ENCODE assay signal across 32 mouse cellular contexts in the genomic region with DNA sequence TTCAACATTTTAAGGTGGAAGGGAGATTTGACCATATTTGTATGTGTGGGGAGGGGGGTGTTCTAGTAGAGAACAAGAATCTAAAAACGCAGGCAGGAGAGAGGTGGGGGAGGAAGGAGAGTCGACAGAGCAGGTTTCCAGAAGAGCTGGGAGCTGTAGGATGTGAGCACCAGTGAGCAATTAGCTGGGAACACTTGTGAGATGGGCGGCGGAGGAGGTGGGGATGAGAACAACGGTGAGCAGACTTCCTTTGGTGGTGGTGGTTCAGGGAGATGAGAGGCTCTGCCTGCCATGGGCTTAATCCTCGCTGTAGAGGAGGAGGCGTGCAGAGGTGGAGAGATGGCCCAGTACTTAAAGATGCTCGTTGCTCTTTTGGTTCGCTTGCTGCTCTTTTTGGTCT. TPM values are rescaled to one million over a fixed set of nuclear protein-coding genes. Genes with fewer than 3 reads are reported as not detected.
DNase-seq lines count a peak whose midpoint lies in the region; ATAC-seq lines count a peak whose summit lies in the region.
"Had no signal": no experiment of that assay in that cellular context is flagged by ENCODE, and none has a peak within 500 bp of the region (broad histone marks: within the 10 kb centered on the region; RNA-seq: fewer than 3 reads in every experiment).

No protein-coding gene starts in this region.

- H3K4me3 ChIP-seq in kidney, embryonic 15.5 days (replicated peaks) = no peak overlapping the region
- no peak overlapping the region for H3K4me3 ChIP-seq in hindbrain, embryonic 16.5 days (ENCODE audit: low read length)
- H3K4me3 ChIP-seq: embryonic facial prominence, embryonic 13.5 days; forebrain, embryonic 13.5 days; heart, embryonic 12.5 days; hindbrain, embryonic 10.5 days; layer of hippocampus, adult 2 months; limb, embryonic 10.5 days; liver, embryonic 15.5 days; midbrain, embryonic 15.5 days; myocyte; neural tube, embryonic 13.5 days had no signal

- H3K4me1 ChIP-seq in kidney, embryonic 15.5 days = no peaks in the 10 kb centered on the region
- peaks cover 3% of the 10 kb centered on the region for H3K4me1 ChIP-seq in hindbrain, embryonic 16.5 days (ENCODE audit: control insufficient read depth, insufficient read depth, low read depth, low read length)
- H3K4me1 ChIP-seq: embryonic facial prominence, embryonic 13.5 days; heart, embryonic 12.5 days; limb, embryonic 10.5 days; liver, embryonic 15.5 days; midbrain, embryonic 15.5 days had no signal

- H3K36me3 ChIP-seq in kidney, embryonic 15.5 days = no peaks in the 10 kb centered on the region
- H3K36me3 ChIP-seq in hindbrain, embryonic 16.5 days (ENCODE audit: control insufficient read depth, insufficient read depth, low read length) = no peaks in the 10 kb centered on the region
- H3K36me3 ChIP-seq: embryonic facial prominence, embryonic 13.5 days; heart, embryonic 12.5 days; hindbrain, embryonic 10.5 days; limb, embryonic 10.5 days; liver, embryonic 15.5 days; midbrain, embryonic 15.5 days; neural tube, embryonic 13.5 days had no signal

- peaks cover 64% of the 10 kb centered on the region for H3K27me3 ChIP-seq in kidney, embryonic 15.5 days
- no peaks in the 10 kb centered on the region for H3K27me3 ChIP-seq in hindbrain, embryonic 16.5 days (replicated peaks; ENCODE audit: control insufficient read depth, insufficient read depth, low read length)

- ATAC-seq in frontal cortex, adult (ENCODE audit: low TSS enrichment) = peak; percentile 87
- ATAC-seq in kidney, embryonic 15.5 days (replicated peaks; ENCODE audit: low FRiP score) = no peak
- no peak for ATAC-seq in hindbrain, embryonic 16.5 days
- ATAC-seq in inflammation-experienced regulatory T-cells, adult 6 months = no peak
- ATAC-seq: activated CD4-positive, CD25-positive, alpha-beta regulatory T cell, adult 4 months; forebrain, embryonic 13.5 days; lung, postnatal 0 days; midbrain, embryonic 15.5 days had no signal

- DNase-seq in frontal cortex, postnatal 10 days (ENCODE audit: low spot score in 2 of 2) = no peak
- DNase-seq in brain, adult 2 months (ENCODE audit: low read depth, low spot score) = peak; percentile 82
- peak; percentile 20 to 72 for DNase-seq in left cerebral cortex, adult 9 months (ENCODE audit: low spot score in 2 of 2)
- peak; percentile 25 for DNase-seq in right cerebral cortex, postnatal 14 days
- DNase-seq: adrenal gland, adult 8-10 months; cerebellum, adult 2 months; cerebellum, postnatal 25 days; gastrocnemius, postnatal 25 days; heart, adult 18-20 months; heart, postnatal 10 days; kidney, adult 18-20 months; kidney, postnatal 10 days; liver; thymus, adult 2 months; thymus, postnatal 4 days had no signal

- 27% methylated on average over 9 of the region's 9 CpGs for WGBS in kidney, embryonic 15.5 days
- 65% methylated on average over 9 of the region's 9 CpGs for WGBS in hindbrain, embryonic 16.5 days

- no peak overlapping the region for H3K4me2 ChIP-seq in kidney, embryonic 15.5 days
- H3K4me2 ChIP-seq in hindbrain, embryonic 16.5 days (ENCODE audit: low read length) = no peak overlapping the region
- H3K4me2 ChIP-seq: embryonic facial prominence, embryonic 13.5 days; forebrain, embryonic 13.5 days; heart, embryonic 12.5 days; liver, embryonic 15.5 days; midbrain, embryonic 15.5 days; neural tube, embryonic 13.5 days had no signal

- no peak overlapping the region for H3K27ac ChIP-seq in kidney, embryonic 15.5 days
- no peak overlapping the region for H3K27ac ChIP-seq in hindbrain, embryonic 16.5 days (ENCODE audit: low read depth, low read length)
- H3K27ac ChIP-seq: embryonic facial prominence, embryonic 13.5 days; forebrain, embryonic 13.5 days; hindbrain, embryonic 10.5 days; layer of hippocampus, adult 2 months; limb, embryonic 10.5 days; liver, embryonic 15.5 days; macrophage; midbrain, embryonic 15.5 days; neural tube, embryonic 13.5 days had no signal

- no peaks in the 10 kb centered on the region for H3K9me3 ChIP-seq in kidney, embryonic 15.5 days (replicated peaks)
- no peaks in the 10 kb centered on the region for H3K9me3 ChIP-seq in hindbrain, embryonic 16.5 days (ENCODE audit: control insufficient read depth, low read length)
- H3K9me3 ChIP-seq: embryonic facial prominence, embryonic 13.5 days; forebrain, embryonic 13.5 days; heart, embryonic 12.5 days; hindbrain, embryonic 10.5 days; limb, embryonic 10.5 days; liver, embryonic 15.5 days; midbrain, embryonic 15.5 days; neural tube, embryonic 13.5 days had no signal

- no peak overlapping the region for H3K9ac ChIP-seq in kidney, embryonic 15.5 days
- no peak overlapping the region for H3K9ac ChIP-seq in hindbrain, embryonic 16.5 days (ENCODE audit: low read depth, low read length)
- H3K9ac ChIP-seq: embryonic facial prominence, embryonic 13.5 days; forebrain, embryonic 13.5 days; heart, embryonic 12.5 days; liver, embryonic 15.5 days; midbrain, embryonic 15.5 days; neural tube, embryonic 13.5 days had no signal

RNA-seq across cellular contexts. Expression of a gene that starts 32.3 kb away (rescaled TPM):
- 1.6 and 2.2 TPM in 2 replicates for polyA plus RNA-seq in kidney, embryonic 15.5 days (2015; fragmentation: Nextera tagmentation; extraction: Ambion mirVana)
- polyA plus RNA-seq in hindbrain, embryonic 16.5 days (2015; fragmentation: Nextera tagmentation; extraction: Ambion mirVana) = 14.0 and 22.1 TPM in 2 replicates
- under 1 TPM; 0.51 to 0.66 (median 0.58) TPM for polyA plus RNA-seq in inflammation-experienced regulatory T-cells, adult 6 months (2017; shearing (Covaris generic))

RNA-seq across cellular contexts. Expression of a gene that starts 35.5 kb away (rescaled TPM):
- 457 and 491 TPM in 2 replicates for polyA plus RNA-seq in kidney, embryonic 15.5 days (2015; fragmentation: Nextera tagmentation; extraction: Ambion mirVana)
- 399 and 420 TPM in 2 replicates for polyA plus RNA-seq in hindbrain, embryonic 16.5 days (2015; fragmentation: Nextera tagmentation; extraction: Ambion mirVana)
- polyA plus RNA-seq in inflammation-experienced regulatory T-cells, adult 6 months (2017; shearing (Covaris generic)) = 100 to 1,000 TPM; 279 to 433 (median 354) TPM

Comparison
In these comparisons a context has a peak if more than half of its experiments do, and no peak if none do; other contexts are left out.
1. DNase-seq: peak in brain, adult 2 months (single experiment), left cerebral cortex, adult 9 months (2 of 2) and right cerebral cortex, postnatal 14 days (single experiment); none in frontal cortex, postnatal 10 days (0 of 2).